Mouse (Mus musculus) cerebellum, adult 2 months (tissue): ENCODE measurements at regions not wholly inside any gene's neighbourhood (a gene's known extent, or its start where the extent isn't known, plus 50 kb on each side); places are given as distances from the start of the nearest gene placed in this dataset.

Source experiments
- CTCF ChIP-seq: fragments of 200-500 bp; IDR thresholded peaks from 2 replicates; pipeline ENCODE4 v1.5.1; 2011; ENCODE audit warnings: low read depth, mild to moderate bottlenecking, control low read depth, low read length, moderate library complexity, borderline replicate concordance; ENCODE audit not compliant: insufficient read depth
- POLR2A ChIP-seq: fragments of 200-500 bp; IDR thresholded peaks from 2 replicates; pipeline ENCODE4 v1.6.1; 2011; ENCODE audit warnings: low read length, control low read depth, borderline replicate concordance; ENCODE audit not compliant: insufficient read depth

DNA sequence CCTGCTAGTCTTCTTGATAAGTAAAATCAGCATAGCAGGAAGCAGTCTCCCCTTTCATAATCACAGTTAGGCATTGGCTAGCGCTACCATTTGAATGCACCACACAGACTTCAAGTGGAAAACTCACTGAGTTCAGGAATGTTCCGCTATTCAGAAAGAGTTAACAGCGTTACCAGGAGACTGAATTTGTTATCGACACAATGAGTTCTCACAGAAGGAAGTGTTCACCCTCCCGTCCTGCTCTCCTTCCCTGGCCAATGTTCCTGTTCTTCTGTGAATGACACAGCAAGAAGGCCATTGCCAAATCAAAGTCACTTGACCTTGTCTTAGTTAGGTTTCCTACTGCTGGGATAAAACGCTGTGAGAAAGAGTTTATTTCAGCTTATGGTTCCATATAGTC lies 261.6 kb upstream of the Ank start:
- no peak for TF ChIP-seq CTCF
- TF ChIP-seq POLR2A: no peak
